Mouse (Mus musculus) lung, embryonic 14.5 days (tissue): ENCODE results near the gene Hapln4. TPM values are rescaled to one million over a fixed set of nuclear protein-coding genes. Genes with fewer than 3 reads are reported as not detected.

Experiments
- ATAC-seq: fragments of 200-750 bp; cut with Nextera tagmentation; 2 replicates; pipeline ENCODE4 v1.8.0; 2017; ENCODE audit warnings: mild to moderate bottlenecking, moderate TSS enrichment, moderate library complexity; ENCODE audit not compliant: insufficient read depth
- DNase-seq: peaks from one replicate; pipeline ENCODE4 v3.0.0-alpha.2; 2015
- H3K27ac ChIP-seq: fragments of 300-500 bp; sonication (generic); 2 replicates; pipeline ENCODE4 v1.5.1; 2014; ENCODE audit warnings: low read depth, mild to moderate bottlenecking, moderate library complexity
- H3K27me3 ChIP-seq: fragments of 300-500 bp; sonication (generic); 2 replicates; pipeline ENCODE4 v1.6.1; 2014; ENCODE audit warnings: low read length, control low read depth; ENCODE audit not compliant: insufficient read depth
- H3K36me3 ChIP-seq: fragments of 300-500 bp; sonication (generic); 2 replicates; pipeline ENCODE4 v1.6.1; 2014; ENCODE audit warnings: control low read depth; ENCODE audit not compliant: insufficient read depth
- H3K4me1 ChIP-seq: fragments of 300-500 bp; sonication (generic); 2 replicates; pipeline ENCODE4 v1.6.1; 2014; ENCODE audit warnings: antibody characterized with exemption, control low read depth; ENCODE audit not compliant: insufficient read depth
- H3K4me2 ChIP-seq: fragments of 300-500 bp; sonication (generic); 2 replicates; pipeline ENCODE4 v1.6.1; 2014; ENCODE audit warnings: mild to moderate bottlenecking
- H3K4me3 ChIP-seq: fragments of 300-500 bp; sonication (generic); 2 replicates; pipeline ENCODE4 v1.5.1; 2014; ENCODE audit warnings: low read depth, low read length
- H3K9ac ChIP-seq: fragments of 300-500 bp; sonication (generic); 2 replicates; pipeline ENCODE4 v1.6.1; 2014
- H3K9me3 ChIP-seq: fragments of 300-500 bp; sonication (generic); 2 replicates; pipeline ENCODE4 v1.6.1; 2016; ENCODE audit warnings: low read depth, low read length, control low read depth
- CTCF ChIP-seq: IDR thresholded peaks from 2 replicates; pipeline ENCODE4 v1.5.1; 2016; ENCODE audit warnings: antibody characterized with exemption, low read depth
- WGBS: fragments of 180-500 bp; shearing (Covaris S2); extraction: QIAGEN DNeasy Blood & Tissue Kit; methylation state at CpG from one replicate; pipeline ENCODE4 v1.1.7; 2014; 5-methylcytosine and 5-hydroxymethylcytosine counted together
- polyA plus RNA-seq: library from polyadenylated mRNA; unstranded; fragments of >200 nt; fragmentation: Nextera tagmentation; extraction: Ambion mirVana; gene quantifications from 2 replicates; pipeline ENCODE4 v1.2.1, GENCODE M21; 2014

Hapln4 gene
- polyA plus RNA-seq, 1 experiment from 2014 or later, result 0.05 TPM

DNA sequence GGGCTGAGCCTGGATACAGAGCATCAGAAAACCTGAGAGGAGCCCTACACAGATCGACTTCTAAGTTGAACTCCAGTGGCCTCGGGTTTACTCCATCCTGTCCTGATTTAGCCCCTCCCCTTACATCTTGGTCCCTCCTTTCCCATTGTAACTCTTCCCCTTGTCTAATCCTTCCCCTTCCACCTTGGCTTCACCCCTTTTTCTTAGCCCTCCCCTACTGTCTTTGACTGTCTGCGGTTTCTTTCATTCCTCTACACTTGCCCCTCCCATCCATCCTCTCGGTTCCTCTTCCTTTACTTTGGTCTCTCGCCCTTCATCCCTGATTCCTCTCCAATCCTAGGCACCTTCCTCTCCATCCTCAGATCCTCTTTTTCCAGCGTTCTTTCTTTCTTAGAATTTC lies 31.2 kb downstream of the Hapln4 start:
- ATAC-seq (no peak), DNase-seq (no peak)
- Histone ChIP-seq H3K4me1 (no peaks in the 10 kb centered on the region), H3K9ac (no peak overlapping the region), H3K4me3 (no peak overlapping the region), H3K9me3 (no peaks in the 10 kb centered on the region), H3K36me3 (no peaks in the 10 kb centered on the region), H3K27ac (no peak overlapping the region), H3K4me2 (no peak overlapping the region), H3K27me3 (peaks cover 72% of the 10 kb centered on the region)
- no peak for TF ChIP-seq CTCF
- 20% methylated on average over 6 of the region's 6 CpGs for WGBS

GRCm38 (mm10) chr8:70114892-70115291 lies 31.6 kb downstream of the Hapln4 start:
- Histone ChIP-seq H3K9me3 (no peaks in the 10 kb centered on the region), H3K36me3 (no peaks in the 10 kb centered on the region), H3K27me3 (peaks cover 74% of the 10 kb centered on the region), H3K4me3 (no peak overlapping the region), H3K9ac (no peak overlapping the region), H3K27ac (no peak overlapping the region), H3K4me1 (no peaks in the 10 kb centered on the region), H3K4me2 (no peak overlapping the region)
- no peak for TF ChIP-seq CTCF
- DNase-seq (no peak), ATAC-seq (no peak)
- WGBS, result 62% methylated on average over 13 of the region's 13 CpGs

DNA sequence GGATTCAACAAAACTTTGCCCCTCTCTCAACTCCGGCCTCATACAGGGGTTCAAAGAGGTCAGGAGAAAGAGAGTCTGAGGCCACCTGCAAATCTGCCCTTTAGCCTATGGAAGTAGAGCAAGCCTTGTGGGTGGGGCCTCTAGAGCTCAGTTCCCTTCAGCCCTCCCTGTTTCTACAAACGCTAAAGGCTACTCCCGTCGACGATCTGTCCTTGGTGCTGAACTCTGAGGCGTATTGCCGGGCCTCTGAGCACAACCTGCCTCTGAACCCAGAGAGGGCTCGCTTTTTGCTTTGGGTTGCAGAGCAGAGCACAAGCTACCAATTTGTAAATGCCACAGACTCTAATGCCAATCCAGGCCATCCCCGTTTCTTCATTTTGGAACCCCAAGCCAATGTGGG lies 34.4 kb downstream of the Hapln4 start:
- ATAC-seq (no peak), DNase-seq (peak; percentile 83)
- 7% methylated on average over 9 of the region's 9 CpGs for WGBS
- Histone ChIP-seq H3K9me3 (no peaks in the 10 kb centered on the region), H3K27me3 (peaks cover 57% of the 10 kb centered on the region), H3K9ac (no peak overlapping the region), H3K27ac (no peak overlapping the region), H3K4me3 (no peak overlapping the region), H3K4me2 (no peak overlapping the region), H3K4me1 (no peaks in the 10 kb centered on the region), H3K36me3 (no peaks in the 10 kb centered on the region)
- no peak for TF ChIP-seq CTCF

- no peak for DNase-seq
- H3K4me2 ChIP-seq, result no peak overlapping the region
Observed at GRCm38 (mm10) chr8:70118726-70119700, 35.8 kb downstream of the Hapln4 start.

GRCm38 (mm10) chr8:70120667-70121066 lies 37.4 kb downstream of the Hapln4 start, which contains the start of gene Ncan:
TSS of gene Ncan (minus strand) at chr8:70120873.
- peak; percentile 31; the same call in 1 of the 2 replicates for ATAC-seq
- Histone ChIP-seq H3K4me3 (no peak within 1 kb of the TSS), H3K36me3 (no peaks in the 10 kb centered on the region), H3K9me3 (no peaks in the 10 kb centered on the region), H3K4me2 (peak within 1 kb of the TSS; percentile 44; the same call in 1 of the 2 replicates), H3K4me1 (no peaks in the 10 kb centered on the region), H3K9ac (no peak within 1 kb of the TSS), H3K27me3 (peaks cover 39% of the 10 kb centered on the region), H3K27ac (no peak within 1 kb of the TSS)
- 2% methylated on average over 19 of the region's 19 CpGs for WGBS
- DNase-seq, result peak; percentile 82
- no peak for TF ChIP-seq CTCF

More at GRCm38 (mm10) chr8:70118726-70119700, 35.8 kb downstream of the Hapln4 start:
- H3K9ac ChIP-seq, result no peak overlapping the region
- no peak overlapping the region for H3K27ac ChIP-seq
- H3K4me1 ChIP-seq, result no peaks in the 10 kb centered on the region
- H3K9me3 ChIP-seq, result no peaks in the 10 kb centered on the region
- TF ChIP-seq CTCF, result no peak
- H3K27me3 ChIP-seq, result peaks cover 44% of the 10 kb centered on the region
- H3K36me3 ChIP-seq, result no peaks in the 10 kb centered on the region
- ATAC-seq, result no peak
- 13% methylated on average over 17 of the region's 17 CpGs for WGBS
- H3K4me3 ChIP-seq, result no peak overlapping the region

DNA sequence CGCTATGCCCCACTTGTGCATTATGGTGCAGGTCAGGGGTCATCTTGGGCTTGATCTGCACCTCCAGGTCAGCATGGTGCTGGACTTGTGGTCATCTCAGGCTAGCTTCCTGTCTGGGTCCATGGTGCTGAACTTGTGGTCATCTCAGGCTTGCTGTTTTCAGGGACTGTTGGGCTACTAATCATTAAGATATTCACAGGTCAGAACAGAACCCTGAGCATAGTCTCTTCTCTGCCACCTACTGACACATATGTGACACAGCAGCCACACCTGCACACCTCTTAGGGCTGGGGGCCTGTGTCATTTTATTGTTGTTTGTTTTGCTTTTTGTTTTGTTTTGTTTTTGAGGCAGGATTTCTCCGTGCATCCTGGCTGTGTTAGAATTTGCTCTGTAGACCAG lies 39.6 kb downstream of the Hapln4 start:
- no peak for ATAC-seq
- H3K9ac ChIP-seq, result no peak overlapping the region
- peak; percentile 47 for TF ChIP-seq CTCF
- H3K9me3 ChIP-seq, result no peaks in the 10 kb centered on the region
- DNase-seq, result no peak
- no peak overlapping the region for H3K27ac ChIP-seq
- no peak overlapping the region for H3K4me3 ChIP-seq
- no peaks in the 10 kb centered on the region for H3K36me3 ChIP-seq
- 58% methylated on average over 2 of the region's 2 CpGs for WGBS
- peaks cover 29% of the 10 kb centered on the region for H3K27me3 ChIP-seq
- H3K4me2 ChIP-seq, result no peak overlapping the region
- no peaks in the 10 kb centered on the region for H3K4me1 ChIP-seq

- no peak overlapping the region for H3K4me3 ChIP-seq
- no peak for ATAC-seq
- H3K27ac ChIP-seq, result no peak overlapping the region
- TF ChIP-seq CTCF, result no peak
- H3K4me2 ChIP-seq, result no peak overlapping the region
- 60% methylated on average over 8 of the region's 8 CpGs for WGBS
- DNase-seq, result no peak
- H3K27me3 ChIP-seq, result peaks cover 9% of the 10 kb centered on the region
- no peaks in the 10 kb centered on the region for H3K36me3 ChIP-seq
- H3K4me1 ChIP-seq, result 0 out of 2 replicates have a peak, but pooled peaks cover 4% of the 10 kb centered on the region
- H3K9ac ChIP-seq, result no peak overlapping the region
- H3K9me3 ChIP-seq, result no peaks in the 10 kb centered on the region
Observed at GRCm38 (mm10) chr8:70124992-70125391, 41.7 kb downstream of the Hapln4 start.
